Mouse (Mus musculus): ENCODE data around the gene Tmem179b. TPM values are rescaled to one million over a fixed set of nuclear protein-coding genes. Genes with fewer than 3 reads are reported as not detected.

Tmem179b gene
- polyA plus RNA-seq, 2 experiments: 63.5 to 83.6 TPM

DNA sequence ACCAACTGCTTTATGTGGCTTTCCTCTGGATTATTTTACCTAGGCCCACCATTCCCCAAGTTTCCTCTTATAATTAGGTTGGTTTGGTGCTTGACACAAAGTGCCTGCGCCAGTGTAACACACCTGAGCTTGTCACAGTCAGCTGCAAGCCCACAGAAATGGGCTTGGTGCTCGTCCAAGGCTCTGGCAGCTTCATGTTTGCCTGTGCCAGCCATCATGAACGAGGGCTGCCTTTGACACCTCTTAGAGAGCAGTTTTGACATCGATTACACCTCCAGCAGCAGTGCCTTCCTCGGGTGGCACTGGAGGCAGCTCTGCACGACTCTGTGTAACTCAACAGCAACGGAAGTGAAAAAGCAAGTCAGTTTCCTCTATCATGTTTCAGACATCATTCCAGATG is 15.9 kb upstream of the Tmem179b start:
- no peak for TF ChIP-seq POLR2A (IDR thresholded peaks at IDR 0.05; ENCODE audit: borderline replicate concordance, extremely low read depth, insufficient read depth, insufficient read length)

DNA sequence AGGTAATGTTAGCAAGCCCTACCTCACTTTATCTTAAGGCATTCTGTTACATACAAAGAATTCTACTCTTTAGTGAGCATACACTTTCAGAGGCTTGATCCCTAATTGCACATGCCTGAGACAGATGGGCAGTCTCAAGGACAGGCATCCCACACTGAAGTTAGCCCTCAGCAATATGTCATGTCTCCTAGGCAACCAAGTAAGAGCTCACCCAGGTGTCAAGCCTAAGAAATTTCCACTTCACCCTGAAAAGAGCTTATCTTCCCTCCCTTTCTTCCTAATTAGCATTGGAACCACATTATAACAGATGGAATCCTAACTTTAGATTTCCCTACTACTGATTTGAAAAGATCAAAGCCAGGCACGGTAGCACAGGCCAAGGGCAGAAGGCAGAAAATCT is 14.9 kb upstream of the Tmem179b start:
- Histone ChIP-seq H3K27ac (replicated peaks; ENCODE audit: low read depth, low read length) (no peak overlapping the region), H3K36me3 (ENCODE audit: control insufficient read depth, insufficient read depth, low read length) (peaks cover 23% of the 10 kb centered on the region), H3K4me2 (replicated peaks; ENCODE audit: low read depth, low read length, severe bottlenecking) (no peak overlapping the region), H3K27me3 (ENCODE audit: control insufficient read depth, insufficient read depth, low read length) (no peaks in the 10 kb centered on the region), H3K4me3 (replicated peaks; ENCODE audit: low read length) (no peak overlapping the region), H3K9me3 (ENCODE audit: control insufficient read depth, low read length) (no peaks in the 10 kb centered on the region), H3K9ac (ENCODE audit: low read depth, low read length, severe bottlenecking) (no peak overlapping the region), H3K4me1 (ENCODE audit: control insufficient read depth, insufficient read depth, low read length) (0 out of 2 replicates have a peak, but pooled peaks cover 5% of the 10 kb centered on the region)
- DNase-seq (ENCODE audit: low spot score) (no peak), ATAC-seq (ENCODE audit: low FRiP score, low read depth) (no peak)
- no peak for TF ChIP-seq POLR2A (IDR thresholded peaks at IDR 0.05; ENCODE audit: borderline replicate concordance, extremely low read depth, insufficient read depth, insufficient read length)
- WGBS: 62% methylated on average over 1 of the region's 1 CpGs

More for the DNA sequence above, 15.9 kb upstream of the Tmem179b start:
- Histone ChIP-seq H3K4me3 (replicated peaks; ENCODE audit: low read length) (no peak overlapping the region), H3K4me2 (replicated peaks; ENCODE audit: low read depth, low read length, severe bottlenecking) (no peak overlapping the region), H3K27ac (replicated peaks; ENCODE audit: low read depth, low read length) (no peak overlapping the region), H3K27me3 (ENCODE audit: control insufficient read depth, insufficient read depth, low read length) (no peaks in the 10 kb centered on the region), H3K4me1 (ENCODE audit: control insufficient read depth, insufficient read depth, low read length) (0 out of 2 replicates have a peak, but pooled peaks cover 4% of the 10 kb centered on the region), H3K9ac (ENCODE audit: low read depth, low read length, severe bottlenecking) (no peak overlapping the region), H3K9me3 (ENCODE audit: control insufficient read depth, low read length) (no peaks in the 10 kb centered on the region), H3K36me3 (ENCODE audit: control insufficient read depth, insufficient read depth, low read length) (peaks cover 33% of the 10 kb centered on the region)
- 82% methylated on average over 7 of the region's 7 CpGs for WGBS
- no peak for ATAC-seq (ENCODE audit: low FRiP score, low read depth)
- DNase-seq (ENCODE audit: low spot score): no peak

DNA sequence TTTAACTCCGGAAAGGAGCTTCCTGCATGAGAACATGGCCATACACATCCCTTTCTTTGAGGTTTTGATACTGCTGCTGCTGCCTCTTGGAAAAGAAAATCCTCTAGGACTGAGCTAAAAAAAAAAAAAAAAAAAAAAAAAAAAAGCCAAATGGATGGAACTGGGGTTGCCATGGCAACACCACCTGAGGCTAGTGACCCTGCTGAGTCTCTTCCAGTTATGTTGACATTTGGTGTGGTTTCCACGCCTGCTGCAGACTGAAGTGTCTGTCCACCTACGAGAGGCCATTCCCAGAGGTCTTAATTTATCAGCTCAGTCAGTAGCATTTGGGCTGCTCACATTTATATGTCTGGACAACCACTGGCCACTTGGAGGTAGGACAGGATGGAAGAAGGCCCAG is 14.3 kb upstream of the Tmem179b start:
- TF ChIP-seq POLR2A (IDR thresholded peaks at IDR 0.05; ENCODE audit: borderline replicate concordance, extremely low read depth, insufficient read depth, insufficient read length): no peak
- ATAC-seq (ENCODE audit: low FRiP score, low read depth): no peak
- H3K36me3 ChIP-seq (ENCODE audit: control insufficient read depth, insufficient read depth, low read length): peaks cover 21% of the 10 kb centered on the region
- DNase-seq (ENCODE audit: low spot score): no peak
- 0 out of 2 replicates have a peak, but pooled peaks cover 5% of the 10 kb centered on the region for H3K4me1 ChIP-seq (ENCODE audit: control insufficient read depth, insufficient read depth, low read length)
- H3K4me2 ChIP-seq (replicated peaks; ENCODE audit: low read depth, low read length, severe bottlenecking): no peak overlapping the region
- H3K27ac ChIP-seq (replicated peaks; ENCODE audit: low read depth, low read length): no peak overlapping the region
- no peak overlapping the region for H3K9ac ChIP-seq (ENCODE audit: low read depth, low read length, severe bottlenecking)
- 27% methylated on average over 3 of the region's 3 CpGs for WGBS
- no peaks in the 10 kb centered on the region for H3K27me3 ChIP-seq (ENCODE audit: control insufficient read depth, insufficient read depth, low read length)
- H3K4me3 ChIP-seq (replicated peaks; ENCODE audit: low read length): no peak overlapping the region
- H3K9me3 ChIP-seq (ENCODE audit: control insufficient read depth, low read length): no peaks in the 10 kb centered on the region

DNA sequence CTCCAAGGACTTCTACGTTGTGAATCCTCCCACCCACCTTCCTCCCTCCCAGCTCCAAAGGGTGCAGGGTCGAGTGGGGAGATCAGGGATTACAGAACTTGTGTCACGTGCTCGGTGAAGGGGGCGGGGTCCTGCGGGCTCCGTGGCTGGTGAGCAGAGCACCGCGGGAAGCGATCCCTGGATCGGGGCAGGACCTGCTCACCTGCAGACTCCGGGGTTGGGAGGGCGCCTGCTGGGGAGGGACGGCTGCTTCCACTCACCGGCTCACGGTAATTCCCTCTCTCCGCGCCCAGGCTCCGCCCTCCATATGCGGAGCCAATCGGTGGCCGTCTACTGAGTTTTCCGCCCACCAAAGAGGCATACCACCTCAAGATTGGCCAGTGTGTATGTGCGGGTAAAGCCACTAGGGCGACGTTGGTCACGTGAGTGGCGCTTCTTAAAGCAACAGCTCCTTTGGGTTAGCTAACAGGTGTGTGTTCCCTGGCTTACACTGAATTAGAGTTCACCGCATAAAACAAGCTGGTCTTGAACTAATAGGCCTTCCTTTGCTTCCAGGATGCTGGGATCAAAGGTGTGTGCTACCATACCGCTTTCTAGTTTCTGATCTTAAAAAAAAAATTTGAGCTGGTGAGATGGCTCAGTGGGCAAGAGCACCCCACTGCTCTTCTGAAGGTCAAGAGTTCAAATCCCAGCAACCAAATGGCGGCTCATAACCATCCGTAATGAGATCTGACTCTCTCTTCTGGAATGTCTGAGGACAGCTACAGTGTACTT is 11.9 kb upstream of the Tmem179b start, which contains the start of gene Taf6l:
Gene Taf6l, minus strand, starts transcription at position 410 of the 774 bp plus-strand sequence.
- Histone ChIP-seq H3K4me2 (replicated peaks; ENCODE audit: low read depth, low read length, severe bottlenecking) (peak within 1 kb of the TSS; percentile 48), H3K27ac (replicated peaks; ENCODE audit: low read depth, low read length) (peak within 1 kb of the TSS; percentile 79), H3K9me3 (ENCODE audit: control insufficient read depth, low read length) (no peaks in the 10 kb centered on the region), H3K36me3 (ENCODE audit: control insufficient read depth, insufficient read depth, low read length) (peaks cover 24% of the 10 kb centered on the region), H3K4me1 (ENCODE audit: control insufficient read depth, insufficient read depth, low read length) (0 out of 2 replicates have a peak, but pooled peaks cover 5% of the 10 kb centered on the region), H3K4me3 (replicated peaks; ENCODE audit: low read length) (peak within 1 kb of the TSS; percentile 76), H3K9ac (ENCODE audit: low read depth, low read length, severe bottlenecking) (peak within 1 kb of the TSS; percentile 67), H3K27me3 (ENCODE audit: control insufficient read depth, insufficient read depth, low read length) (no peaks in the 10 kb centered on the region)
- ATAC-seq (ENCODE audit: low FRiP score, low read depth): peak; percentile 100
- TF ChIP-seq POLR2A (IDR thresholded peaks at IDR 0.05; ENCODE audit: borderline replicate concordance, extremely low read depth, insufficient read depth, insufficient read length): peak; percentile 13; the same call in 1 of the 2 replicates
- peak; percentile 97 for DNase-seq (ENCODE audit: low spot score)
- WGBS: under 1% methylated on average over 32 of the region's 32 CpGs

DNA sequence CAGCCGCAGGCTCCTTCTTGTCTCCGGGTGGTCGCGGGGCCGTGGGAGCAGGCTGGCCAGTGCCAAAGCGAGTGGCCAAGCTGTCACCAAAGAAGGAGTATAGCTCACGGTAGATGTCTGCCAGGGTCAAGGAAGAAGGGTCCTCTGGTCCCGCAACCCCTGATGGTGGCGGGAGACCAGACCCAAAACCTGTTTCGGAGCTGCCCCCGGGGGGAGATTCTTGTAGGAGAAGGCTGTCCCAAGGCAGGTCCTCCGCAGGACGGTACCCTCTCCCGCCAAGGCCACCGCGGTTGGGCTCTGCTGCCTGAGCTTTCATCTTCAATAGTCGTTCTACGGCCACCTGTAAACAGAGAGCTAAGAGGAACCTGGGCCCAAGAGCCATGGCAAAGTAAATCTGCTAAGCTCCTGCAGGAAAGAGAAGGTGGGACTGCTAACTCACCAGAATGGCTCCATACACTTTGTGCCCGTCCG is 719 bp upstream of the Tmem179b start:
- ATAC-seq (ENCODE audit: low FRiP score, low read depth) (peak; percentile 17; the same call in 1 of the 2 replicates), DNase-seq (ENCODE audit: low spot score) (no peak)
- peak overlapping the region; percentile 98 for H3K4me2 ChIP-seq (replicated peaks; ENCODE audit: low read depth, low read length, severe bottlenecking)
- H3K27ac ChIP-seq (replicated peaks; ENCODE audit: low read depth, low read length): peak overlapping the region; percentile 99
- peak overlapping the region; percentile 93 for H3K9ac ChIP-seq (ENCODE audit: low read depth, low read length, severe bottlenecking)
- peaks cover 23% of the 10 kb centered on the region for H3K4me1 ChIP-seq (ENCODE audit: control insufficient read depth, insufficient read depth, low read length)
- 5% methylated on average over 19 of the region's 20 CpGs for WGBS
- no peaks in the 10 kb centered on the region for H3K9me3 ChIP-seq (ENCODE audit: control insufficient read depth, low read length)
- no peaks in the 10 kb centered on the region for H3K27me3 ChIP-seq (ENCODE audit: control insufficient read depth, insufficient read depth, low read length)
- H3K36me3 ChIP-seq (ENCODE audit: control insufficient read depth, insufficient read depth, low read length): peaks cover 45% of the 10 kb centered on the region
- H3K4me3 ChIP-seq (replicated peaks; ENCODE audit: low read length): peak overlapping the region; percentile 56
- no peak for TF ChIP-seq POLR2A (IDR thresholded peaks at IDR 0.05; ENCODE audit: borderline replicate concordance, extremely low read depth, insufficient read depth, insufficient read length)

All from limb, embryonic 14.5 days (tissue).